9 mouse cellular contexts compared by ENCODE assay signal in the genomic region with DNA sequence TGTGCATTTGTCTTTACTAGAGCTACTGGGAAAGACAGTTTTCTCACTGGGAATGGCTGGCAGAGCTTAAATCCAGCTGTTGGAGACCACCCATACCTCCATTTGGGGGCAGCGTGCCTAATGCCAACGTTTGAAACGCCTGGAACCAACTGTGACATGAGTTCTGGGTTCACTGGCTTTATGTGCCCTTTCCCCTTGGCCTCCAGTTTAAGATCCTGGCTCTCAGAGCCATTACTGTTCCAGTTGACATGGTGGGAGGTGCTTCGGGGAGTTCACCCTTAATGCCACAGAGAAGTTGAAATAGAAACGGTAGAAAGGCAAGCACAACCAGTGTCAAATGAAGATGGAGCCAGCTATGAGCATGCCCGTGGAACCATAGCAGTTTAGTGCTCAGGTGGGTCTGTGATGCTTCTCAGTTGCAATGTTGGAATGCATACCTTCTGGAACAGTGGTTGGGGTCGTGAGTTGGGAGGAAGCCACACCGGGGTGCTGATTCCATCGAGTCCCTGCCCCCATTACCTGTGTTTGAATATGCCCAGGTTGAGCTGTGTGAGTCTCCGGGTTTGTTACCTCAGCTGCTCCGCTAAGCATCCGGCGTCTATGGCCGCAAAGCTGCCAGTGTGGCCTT. TPM values are rescaled to one million over a fixed set of nuclear protein-coding genes. Genes with fewer than 3 reads are reported as not detected.
A peak's percentile ranks its signal among the peaks of the same experiment; 100 is the strongest.
DNase-seq lines count a peak whose midpoint lies in the region; ATAC-seq and TF ChIP-seq lines count a peak whose summit lies in the region.
"Had no signal": no experiment of that assay in that cellular context is flagged by ENCODE, and none has a peak within 500 bp of the region (broad histone marks: within the 10 kb centered on the region; RNA-seq: fewer than 3 reads in every experiment).

No protein-coding gene starts in this region.

- ATAC-seq in limb, embryonic 14.5 days (ENCODE audit: low FRiP score, low read depth) = no peak

- 18% methylated on average over 14 of the region's 14 CpGs for WGBS in thymus, adult 2 months
- 10% methylated on average over 14 of the region's 14 CpGs for WGBS in limb, embryonic 14.5 days

- H3K9ac ChIP-seq in limb, embryonic 14.5 days (ENCODE audit: low read depth, low read length, severe bottlenecking) = peak overlapping the region; percentile 77; the same call in 1 of the 2 replicates

- no peak for TF ChIP-seq POLR2A in thymus, adult 2 months (IDR thresholded peaks at IDR 0.05; ENCODE audit: control insufficient read depth, extremely low read depth, insufficient read depth, low read length, poor library complexity)
- TF ChIP-seq POLR2A in limb, embryonic 14.5 days (IDR thresholded peaks at IDR 0.05; ENCODE audit: borderline replicate concordance, extremely low read depth, insufficient read depth, insufficient read length) = no peak

- DNase-seq in embryo, embryonic 9.5 days (ENCODE audit: extremely low spot score) = peak; percentile 31
- DNase-seq in embryo, embryonic 11 days = no peak
- peak; percentile 54 for DNase-seq in thymus, adult 2 months
- no peak for DNase-seq in thymus, postnatal 14 days
- no peak for DNase-seq in limb, embryonic 14.5 days (ENCODE audit: low spot score)
- no peak for DNase-seq in ovary, postnatal 10 days (ENCODE audit: low spot score)
- DNase-seq in adrenal gland, postnatal 4 days (ENCODE audit: low spot score in 2 of 2) = no peak
- DNase-seq in embryo, embryonic 10 days (ENCODE audit: low spot score) = no peak

- H3K4me3 ChIP-seq in thymus, adult 2 months (ENCODE audit: control insufficient read depth, insufficient read depth, low read length) = peak overlapping the region; percentile 47
- H3K4me3 ChIP-seq in limb, embryonic 14.5 days (replicated peaks; ENCODE audit: low read length) = peak overlapping the region; percentile 80

- H3K27me3 ChIP-seq in thymus, adult 2 months (ENCODE audit: control insufficient read depth, insufficient read depth, low read length) = no peaks in the 10 kb centered on the region
- H3K27me3 ChIP-seq in limb, embryonic 14.5 days (ENCODE audit: control insufficient read depth, insufficient read depth, low read length) = no peaks in the 10 kb centered on the region

- peak overlapping the region; percentile 88 for H3K4me2 ChIP-seq in limb, embryonic 14.5 days (replicated peaks; ENCODE audit: low read depth, low read length, severe bottlenecking)

- H3K4me1 ChIP-seq in thymus, adult 2 months (replicated peaks; ENCODE audit: control insufficient read depth, insufficient read depth, low read length) = peaks cover 25% of the 10 kb centered on the region
- H3K4me1 ChIP-seq in limb, embryonic 14.5 days (ENCODE audit: control insufficient read depth, insufficient read depth, low read length) = peaks cover 17% of the 10 kb centered on the region

- no peaks in the 10 kb centered on the region for H3K9me3 ChIP-seq in limb, embryonic 14.5 days (ENCODE audit: control insufficient read depth, low read length)

- TF ChIP-seq CTCF in thymus, adult 2 months (IDR thresholded peaks at IDR 0.05; ENCODE audit: borderline replicate concordance, control insufficient read depth, extremely low read depth, insufficient read depth, low read length, poor library complexity) = no peak

- peaks cover 27% of the 10 kb centered on the region for H3K36me3 ChIP-seq in thymus, adult 2 months (ENCODE audit: control insufficient read depth, insufficient read depth, low read length)
- peaks cover 32% of the 10 kb centered on the region for H3K36me3 ChIP-seq in limb, embryonic 14.5 days (ENCODE audit: control insufficient read depth, insufficient read depth, low read length)

- H3K27ac ChIP-seq in thymus, adult 2 months (ENCODE audit: control insufficient read depth, insufficient read depth, low read length) = peak overlapping the region; percentile 38
- H3K27ac ChIP-seq in limb, embryonic 14.5 days (replicated peaks; ENCODE audit: low read depth, low read length) = no peak overlapping the region

RNA-seq across cellular contexts. Expression of a gene that starts 0.6 kb away (rescaled TPM):
- 33.8 and 52.2 TPM in 2 replicates for polyA plus RNA-seq in thymus, adult 2 months (2012; rRNA removed)
- 18.6 and 28.4 TPM in 2 replicates for polyA plus RNA-seq in limb, embryonic 14.5 days (2012; rRNA removed)
- polyA plus RNA-seq in limb, embryonic 14.5 days (2014; fragmentation: Nextera tagmentation; extraction: Ambion mirVana) = 1.4 and 2.3 TPM in 2 replicates
- 1 to 10 TPM; 6.4 to 8.0 TPM for total RNA-seq in adrenal gland, postnatal 4 days (2021)

RNA-seq across cellular contexts. Expression of a gene that starts 18.6 kb away (rescaled TPM):
- polyA plus RNA-seq in thymus, adult 2 months (2012; rRNA removed) = 228 and 238 TPM in 2 replicates
- polyA plus RNA-seq in limb, embryonic 14.5 days (2012; rRNA removed) = 81.4 and 92.8 TPM in 2 replicates
- 51.7 and 57.5 TPM in 2 replicates for polyA plus RNA-seq in limb, embryonic 14.5 days (2014; fragmentation: Nextera tagmentation; extraction: Ambion mirVana)
- total RNA-seq in adrenal gland, postnatal 4 days (2021) = 10 to 100 TPM; 54.3 to 56.7 TPM

RNA-seq across cellular contexts. Expression of a gene that starts 24.4 kb away (rescaled TPM):
- polyA plus RNA-seq in thymus, adult 2 months (2012; rRNA removed) = 7.8 and 9.8 TPM in 2 replicates
- polyA plus RNA-seq in limb, embryonic 14.5 days (2012; rRNA removed) = 266 and 303 TPM in 2 replicates
- polyA plus RNA-seq in limb, embryonic 14.5 days (2014; fragmentation: Nextera tagmentation; extraction: Ambion mirVana) = 153 and 178 TPM in 2 replicates
- 10 to 100 TPM; 56.4 to 75.6 TPM for total RNA-seq in adrenal gland, postnatal 4 days (2021)

RNA-seq across cellular contexts. Expression of a gene that starts 36.9 kb away (rescaled TPM):
- 0.39 and 1.6 TPM in 2 replicates for polyA plus RNA-seq in thymus, adult 2 months (2012; rRNA removed)
- polyA plus RNA-seq in limb, embryonic 14.5 days (2012; rRNA removed) = 0.09 and 0.11 TPM in 2 replicates
- polyA plus RNA-seq in limb, embryonic 14.5 days (2014; fragmentation: Nextera tagmentation; extraction: Ambion mirVana) = not detected in 2 replicates
- 10 to 100 TPM in 1 of 2 experiments, 1 to 10 TPM in 1; 1.3 to 36.6 TPM for total RNA-seq in adrenal gland, postnatal 4 days (2021)

RNA-seq across cellular contexts. Expression of a gene that starts 48.5 kb away (rescaled TPM):
- not detected in 2 replicates for polyA plus RNA-seq in thymus, adult 2 months (2012; rRNA removed)
- 0.52 TPM in 1 of 2 replicates, not detected in the other for polyA plus RNA-seq in limb, embryonic 14.5 days (2012; rRNA removed)
- not detected in 2 replicates for polyA plus RNA-seq in limb, embryonic 14.5 days (2014; fragmentation: Nextera tagmentation; extraction: Ambion mirVana)
- not detected for total RNA-seq in adrenal gland, postnatal 4 days (2021)
- total RNA-seq: neutrophil, adult 5-6 weeks had no signal

Comparison
In these comparisons a context has a peak if more than half of its experiments do, and no peak if none do; other contexts are left out.
1. DNase-seq: peak in embryo, embryonic 9.5 days (single experiment) and thymus, adult 2 months (single experiment); none in embryo, embryonic 11 days (single experiment), thymus, postnatal 14 days (single experiment), limb, embryonic 14.5 days (single experiment), ovary, postnatal 10 days (single experiment), adrenal gland, postnatal 4 days (0 of 2) and embryo, embryonic 10 days (single experiment).
2. RNA of a gene that starts 24.4 kb away (polyA plus RNA-seq): 153 to 303 TPM in limb, embryonic 14.5 days; 7.8 to 9.8 TPM in thymus, adult 2 months; every median in the first group is over 10 times any median in the second.